Mouse (Mus musculus) kidney, embryonic 15.5 days (tissue): ENCODE measurements at regions not wholly inside any gene's neighbourhood (a gene's known extent, or its start where the extent isn't known, plus 50 kb on each side); places are given as distances from the start of the nearest gene placed in this dataset.

Experiments
- ATAC-seq: fragments of 200-750 bp; cut with Nextera tagmentation; replicated peaks from 2 replicates; pipeline ENCODE4 v1.8.0; 2017; ENCODE audit warnings: moderate TSS enrichment; ENCODE audit not compliant: low FRiP score
- H3K27ac ChIP-seq: fragments of 300-500 bp; sonication (generic); 2 replicates; pipeline ENCODE4 v1.5.1; 2015; ENCODE audit warnings: mild to moderate bottlenecking, inconsistent platforms
- H3K27me3 ChIP-seq: fragments of 300-500 bp; sonication (generic); 2 replicates; pipeline ENCODE4 v1.6.1; 2015; ENCODE audit warnings: inconsistent platforms
- H3K36me3 ChIP-seq: fragments of 300-500 bp; sonication (generic); 2 replicates; pipeline ENCODE4 v1.6.1; 2015; ENCODE audit warnings: inconsistent platforms
- H3K4me1 ChIP-seq: fragments of 300-500 bp; sonication (generic); 2 replicates; pipeline ENCODE4 v1.6.1; 2015; ENCODE audit warnings: inconsistent platforms
- H3K4me2 ChIP-seq: fragments of 300-500 bp; sonication (generic); 2 replicates; pipeline ENCODE4 v1.6.1; 2015; ENCODE audit warnings: moderate library complexity, mild to moderate bottlenecking, inconsistent platforms
- H3K4me3 ChIP-seq: fragments of 300-500 bp; sonication (generic); replicated peaks from 2 replicates; pipeline ENCODE4 v1.5.1; 2015; ENCODE audit warnings: mild to moderate bottlenecking, inconsistent platforms
- H3K9ac ChIP-seq: fragments of 300-500 bp; sonication (generic); 2 replicates; pipeline ENCODE4 v1.6.1; 2015; ENCODE audit warnings: mild to moderate bottlenecking, inconsistent platforms
- H3K9me3 ChIP-seq: fragments of 300-500 bp; sonication (generic); replicated peaks from 2 replicates; pipeline ENCODE4 v1.6.1; 2016; ENCODE audit warnings: inconsistent platforms
- WGBS: fragments of 180-500 bp; shearing (Covaris S2); methylation state at CpG from one replicate; pipeline ENCODE4 v1.1.7; 2015; ENCODE audit warnings: mixed read lengths; 5-methylcytosine and 5-hydroxymethylcytosine counted together

- Histone ChIP-seq H3K4me3 (no peak overlapping the region), H3K27me3 (no peaks in the 10 kb centered on the region), H3K4me2 (no peak overlapping the region), H3K27ac (no peak overlapping the region), H3K9me3 (no peaks in the 10 kb centered on the region), H3K4me1 (peaks cover 18% of the 10 kb centered on the region), H3K9ac (no peak overlapping the region), H3K36me3 (no peaks in the 10 kb centered on the region)
- ATAC-seq: no peak
These were observed 53.4 kb upstream of the Mef2a start for GRCm38 (mm10) chr7:67426076-67426475.

GRCm38 (mm10) chr7:67425581-67425980 is 52.9 kb upstream of the Mef2a start:
- Histone ChIP-seq H3K27ac (peak overlapping the region; percentile 56), H3K4me3 (no peak overlapping the region)
- WGBS: 71% methylated on average over 1 of the region's 1 CpGs

GRCm38 (mm10) chr7:67424810-67425485 is 52.3 kb upstream of the Mef2a start:
- 59% methylated on average over 8 of the region's 8 CpGs for WGBS
- no peaks in the 10 kb centered on the region for H3K36me3 ChIP-seq
- no peaks in the 10 kb centered on the region for H3K9me3 ChIP-seq
- H3K4me1 ChIP-seq: peaks cover 18% of the 10 kb centered on the region
- peak overlapping the region; percentile 66 for H3K27ac ChIP-seq
- no peak overlapping the region for H3K4me3 ChIP-seq
- no peak overlapping the region for H3K9ac ChIP-seq
- no peaks in the 10 kb centered on the region for H3K27me3 ChIP-seq
- no peak overlapping the region for H3K4me2 ChIP-seq
- no peak for ATAC-seq

More at GRCm38 (mm10) chr7:67425581-67425980, 52.9 kb upstream of the Mef2a start:
- Histone ChIP-seq H3K36me3 (no peaks in the 10 kb centered on the region), H3K4me2 (no peak overlapping the region), H3K9ac (no peak overlapping the region), H3K27me3 (no peaks in the 10 kb centered on the region), H3K4me1 (peaks cover 18% of the 10 kb centered on the region), H3K9me3 (no peaks in the 10 kb centered on the region)
- ATAC-seq: no peak
